Mouse (Mus musculus): ENCODE results near the gene Cntrob. TPM values are rescaled to one million over a fixed set of nuclear protein-coding genes. Genes with fewer than 3 reads are reported as not detected.

Gene Cntrob
- total and polyA plus RNA-seq, 3 experiments = 16.5 to 38.3 TPM; not detected in 1

DNA sequence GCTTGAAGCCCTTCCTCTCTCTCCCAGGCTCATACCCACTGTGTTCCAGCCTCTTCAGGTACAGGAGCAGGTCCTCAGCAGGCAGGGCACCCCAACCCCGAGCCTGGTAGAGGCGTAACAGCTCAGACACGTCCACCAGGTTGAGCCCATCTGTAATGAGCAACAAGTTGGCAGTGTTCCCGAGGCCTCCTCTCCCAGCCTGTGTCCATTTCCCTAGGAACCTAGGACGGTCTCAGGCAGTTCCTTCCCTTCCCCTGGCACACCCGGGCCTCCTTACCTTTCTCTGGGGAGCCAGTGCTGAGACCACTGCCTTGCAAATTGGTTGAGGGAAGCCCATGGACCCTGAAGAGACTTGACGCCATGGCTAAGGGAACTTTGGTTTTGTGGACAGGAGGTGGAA is 20.8 kb downstream of the Cntrob start:
- H3K36me3 ChIP-seq (ENCODE audit: control insufficient read depth in 1 of 2, insufficient read depth in 2 of 2, low read length in 2 of 2) = peaks cover 6 to 9% of the 10 kb centered on the region in 2 experiments; a peak in 3 of 4 replicates
- H3K4me1 ChIP-seq (ENCODE audit: control insufficient read depth in 1 of 2, insufficient read depth in 2 of 2, low read length in 2 of 2) = peaks cover 4% of the 10 kb centered on the region in 2 experiments; a peak in 3 of 4 replicates
- H3K9ac ChIP-seq (ENCODE audit: control insufficient read depth, low read depth, low read length, poor library complexity, severe bottlenecking) = no peak overlapping the region

DNA sequence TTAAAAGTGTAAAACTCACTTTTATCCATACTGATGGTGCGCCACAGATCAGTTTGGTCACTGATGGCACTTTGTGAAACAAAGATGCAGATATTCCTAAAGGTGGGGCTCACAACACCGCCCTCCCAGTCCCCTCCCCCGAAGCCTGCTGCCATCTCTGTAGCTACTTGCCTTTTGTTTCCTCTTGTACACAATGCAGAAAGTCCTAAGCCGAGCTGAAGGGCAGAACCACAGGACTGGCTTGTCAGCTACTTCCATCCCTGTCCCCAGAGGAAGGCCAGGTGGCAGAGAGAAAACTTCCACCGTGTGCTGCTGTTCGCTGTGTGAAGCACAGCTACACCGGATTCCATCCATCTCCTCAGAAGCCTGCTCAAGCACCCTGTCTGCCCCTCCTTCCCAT is 25.3 kb downstream of the Cntrob start:
- Histone ChIP-seq H3K27me3 (ENCODE audit: control insufficient read depth in 1 of 2, insufficient read depth in 2 of 2, low read length in 2 of 2) (no peaks in the 10 kb centered on the region), H3K9ac (ENCODE audit: control insufficient read depth, low read depth, low read length, poor library complexity, severe bottlenecking) (no peak overlapping the region), H3K9me3 (replicated peaks; ENCODE audit: insufficient read depth, low read length) (no peaks in the 10 kb centered on the region), H3K4me1 (ENCODE audit: control insufficient read depth in 1 of 2, insufficient read depth in 2 of 2, low read length in 2 of 2) (peaks cover 0 to 7% of the 10 kb centered on the region in 2 experiments; a peak in 2 of 4 replicates), H3K79me2 (ENCODE audit: control insufficient read depth, insufficient read depth, low read length, poor library complexity) (no peaks in the 10 kb centered on the region), H3K4me3 (ENCODE audit: control insufficient read depth in 1 of 2, insufficient read depth in 1 of 2, low read depth in 2 of 2, low read length in 2 of 2) (no peak overlapping the region), H3K36me3 (ENCODE audit: control insufficient read depth in 1 of 2, insufficient read depth in 2 of 2, low read length in 2 of 2) (peaks cover 2% of the 10 kb centered on the region in 2 experiments; a peak in 2 of 4 replicates), H3K27ac (ENCODE audit: control insufficient read depth, low read depth, low read length) (no peak overlapping the region)
- DNase-seq (ENCODE audit: low read depth, low spot score) = no peak
- TF ChIP-seq ZNF384 (IDR thresholded peaks at IDR 0.05; ENCODE audit: low read depth, low read length) (no peak), TAL1 (IDR thresholded peaks at IDR 0.05; ENCODE audit: low read length) (no peak), ZC3H11A (IDR thresholded peaks at IDR 0.05; ENCODE audit: low read depth, low read length) (no peak), USF1 (IDR thresholded peaks at IDR 0.05; ENCODE audit: low read depth, low read length) (no peak), MAX (IDR thresholded peaks at IDR 0.05; ENCODE audit: low read length) (no peak), HCFC1 (IDR thresholded peaks at IDR 0.05; ENCODE audit: low read depth, low read length) (no peak), CHD2 (IDR thresholded peaks at IDR 0.05; ENCODE audit: low read length) (no peak), CTCF (IDR thresholded peaks at IDR 0.05 in 2 of 3, conservative IDR thresholded peaks at IDR 0.05 in 1 of 3; ENCODE audit: control insufficient read depth in 1 of 3, insufficient read depth in 1 of 3, low read depth in 2 of 3, low read length in 3 of 3, poor library complexity in 1 of 3, severe bottlenecking in 1 of 3) (no peak), MAFK (IDR thresholded peaks at IDR 0.05; ENCODE audit: borderline replicate concordance, low read depth, low read length) (no peak), MYB (IDR thresholded peaks at IDR 0.05; ENCODE audit: low read depth, low read length) (no peak), BHLHE40 (IDR thresholded peaks at IDR 0.05; ENCODE audit: borderline replicate concordance, low read depth, low read length) (no peak), ELF1 (IDR thresholded peaks at IDR 0.05; ENCODE audit: low read depth, low read length) (no peak), JUND (IDR thresholded peaks at IDR 0.05; ENCODE audit: low read depth, low read length) (no peak), ETS1 (IDR thresholded peaks at IDR 0.05; ENCODE audit: low read depth, low read length) (no peak), POLR2A (IDR thresholded peaks at IDR 0.05; ENCODE audit: control insufficient read depth in 1 of 2, insufficient read depth in 1 of 2, low read depth in 1 of 2, low read length in 2 of 2, poor library complexity in 1 of 2) (no peak), MEF2A (IDR thresholded peaks at IDR 0.05; ENCODE audit: extremely low read depth, insufficient replicate concordance, low read depth, low read length, poor library complexity, severe bottlenecking) (no peak), TCF12 (IDR thresholded peaks at IDR 0.05; ENCODE audit: low read depth, low read length) (no peak), MXI1 (IDR thresholded peaks at IDR 0.05; ENCODE audit: low read depth, low read length) (no peak), E2F4 (IDR thresholded peaks at IDR 0.05; ENCODE audit: borderline replicate concordance, low read depth, low read length) (no peak), TBP (IDR thresholded peaks at IDR 0.05; ENCODE audit: low read depth, low read length) (no peak)

More for the DNA sequence above, 20.8 kb downstream of the Cntrob start:
- Histone ChIP-seq H3K4me3 (ENCODE audit: control insufficient read depth in 1 of 2, insufficient read depth in 1 of 2, low read depth in 2 of 2, low read length in 2 of 2) (no peak overlapping the region), H3K27me3 (ENCODE audit: control insufficient read depth in 1 of 2, insufficient read depth in 2 of 2, low read length in 2 of 2) (no peaks in the 10 kb centered on the region), H3K27ac (ENCODE audit: control insufficient read depth, low read depth, low read length) (no peak overlapping the region), H3K9me3 (replicated peaks; ENCODE audit: insufficient read depth, low read length) (no peaks in the 10 kb centered on the region), H3K79me2 (ENCODE audit: control insufficient read depth, insufficient read depth, low read length, poor library complexity) (no peaks in the 10 kb centered on the region)
- no peak for TF ChIP-seq BHLHE40 (IDR thresholded peaks at IDR 0.05; ENCODE audit: borderline replicate concordance, low read depth, low read length)
- no peak for TF ChIP-seq GABPA (IDR thresholded peaks at IDR 0.05; ENCODE audit: low read depth, low read length)
- no peak for TF ChIP-seq TCF12 (IDR thresholded peaks at IDR 0.05; ENCODE audit: low read depth, low read length)
- TF ChIP-seq ZC3H11A (IDR thresholded peaks at IDR 0.05; ENCODE audit: low read depth, low read length) = no peak
- TF ChIP-seq MEF2A (IDR thresholded peaks at IDR 0.05; ENCODE audit: extremely low read depth, insufficient replicate concordance, low read depth, low read length, poor library complexity, severe bottlenecking) = no peak
- no peak for TF ChIP-seq NRF1 (IDR thresholded peaks at IDR 0.05; ENCODE audit: insufficient read depth, low read depth, low read length, poor library complexity, severe bottlenecking)
- no peak for TF ChIP-seq ZMIZ1 (IDR thresholded peaks at IDR 0.05; ENCODE audit: low read depth, low read length)
- TF ChIP-seq TBP (IDR thresholded peaks at IDR 0.05; ENCODE audit: low read depth, low read length) = no peak
- no peak for TF ChIP-seq CHD1 (IDR thresholded peaks at IDR 0.05; ENCODE audit: low read depth, low read length)
- no peak for TF ChIP-seq EP300 (IDR thresholded peaks at IDR 0.05; ENCODE audit: low read depth in 1 of 2, low read length in 2 of 2)
- TF ChIP-seq E2F4 (IDR thresholded peaks at IDR 0.05; ENCODE audit: borderline replicate concordance, low read depth, low read length) = no peak
- TF ChIP-seq USF2 (IDR thresholded peaks at IDR 0.05; ENCODE audit: borderline replicate concordance in 1 of 2, insufficient read depth in 1 of 2, low read depth in 1 of 2, low read length in 2 of 2) = no peak
- no peak for TF ChIP-seq CTCF (IDR thresholded peaks at IDR 0.05 in 2 of 3, conservative IDR thresholded peaks at IDR 0.05 in 1 of 3; ENCODE audit: control insufficient read depth in 1 of 3, insufficient read depth in 1 of 3, low read depth in 2 of 3, low read length in 3 of 3, poor library complexity in 1 of 3, severe bottlenecking in 1 of 3)
- no peak for TF ChIP-seq RCOR1 (IDR thresholded peaks at IDR 0.05; ENCODE audit: low read depth, low read length)
- no peak for TF ChIP-seq MAX (IDR thresholded peaks at IDR 0.05; ENCODE audit: low read length)
- TF ChIP-seq RAD21 (IDR thresholded peaks at IDR 0.05; ENCODE audit: low read depth, low read length) = no peak
- no peak for DNase-seq (ENCODE audit: low read depth, low spot score)

All from MEL (cell line).